Mouse (Mus musculus) thymus, adult 2 months (tissue): ENCODE measurements around the gene Chit1.

Source experiments
- CTCF ChIP-seq: fragments of 200-500 bp; IDR thresholded peaks from 2 replicates; pipeline ENCODE4 v1.5.1; 2012; ENCODE audit warnings: mild to moderate bottlenecking, control low read depth, low read length, moderate library complexity, borderline replicate concordance; ENCODE audit not compliant: control insufficient read depth, poor library complexity, insufficient read depth; ENCODE audit errors: extremely low read depth
- POLR2A ChIP-seq: fragments of 200-500 bp; IDR thresholded peaks from 2 replicates; pipeline ENCODE4 v1.6.1; 2012; ENCODE audit warnings: mild to moderate bottlenecking, low read length, control low read depth, moderate library complexity; ENCODE audit not compliant: control insufficient read depth, poor library complexity, insufficient read depth; ENCODE audit errors: extremely low read depth

GRCm38 (mm10) chr1:134079477-134080163 is 31.4 kb upstream of the Chit1 start:
- TF ChIP-seq CTCF (no peak), POLR2A (no peak)
